Mouse (Mus musculus) adrenal gland, adult 18-20 months (tissue): ENCODE measurements around the gene Shbg. TPM values are rescaled to one million over a fixed set of nuclear protein-coding genes. Genes with fewer than 3 reads are reported as not detected.
"Not testable (repeated sequence)": the region's sequence is repeated elsewhere in the genome, so short reads cannot be mapped to it uniquely, and the experiment has no call there.

Source experiments
- DNase-seq, 2 experiments: peaks; one replicate each; pipeline ENCODE4 v3.0.0; 2021 to 2022; ENCODE audit warnings: low spot score in 2 of 2
- total RNA-seq, 2 experiments: library from RNA; stranded (reverse); gene quantifications; 1 replicate in 1 of 2; 2 replicates in 1 of 2; pipeline ENCODE4 v1.2.3; 2021

The Shbg gene
- total RNA-seq, 2 experiments from 2014 or later = not detected

- DNase-seq = peak; percentile 100
These were observed 14.8 kb upstream of the Shbg start, which contains the start of gene Fxr2 for GRCm38 (mm10) chr11:69632284-69633089. Gene Fxr2 (plus strand): TSS chr11:69632990.

- no peak for DNase-seq
These were observed 12.1 kb upstream of the Shbg start for GRCm38 (mm10) chr11:69629802-69630201.

GRCm38 (mm10) chr11:69628286-69628685 lies 10.6 kb upstream of the Shbg start:
- DNase-seq = peak; percentile 82 to 83

- not testable (repeated sequence) for DNase-seq
These were observed 6.6 kb upstream of the Shbg start for GRCm38 (mm10) chr11:69624339-69624738.

GRCm38 (mm10) chr11:69623006-69623405 lies 5.3 kb upstream of the Shbg start:
- no peak for DNase-seq

- DNase-seq = no peak
These were observed 4.7 kb upstream of the Shbg start for GRCm38 (mm10) chr11:69622406-69622805.

GRCm38 (mm10) chr11:69621571-69622268 lies 4.0 kb upstream of the Shbg start, which contains the start of gene Sat2:
Gene Sat2 (plus strand): TSS chr11:69622024.
- peak; percentile 43 to 55 for DNase-seq

- DNase-seq = no peak
These were observed 2.8 kb upstream of the Shbg start for GRCm38 (mm10) chr11:69620394-69621081.

- no peak for DNase-seq
These were observed 924 bp downstream of the Shbg start for GRCm38 (mm10) chr11:69616781-69617180.

- DNase-seq = not testable (repeated sequence)
These were observed 3.5 kb downstream of the Shbg start for GRCm38 (mm10) chr11:69614257-69614588.

- DNase-seq = peak; percentile 82 to 93
These were observed 4.0 kb downstream of the Shbg start for GRCm38 (mm10) chr11:69613553-69614256.

GRCm38 (mm10) chr11:69610899-69611298 lies 6.8 kb downstream of the Shbg start:
- DNase-seq = no peak

- no peak for DNase-seq
These were observed 8.3 kb downstream of the Shbg start for GRCm38 (mm10) chr11:69609416-69609815.

GRCm38 (mm10) chr11:69608525-69608924 lies 9.2 kb downstream of the Shbg start:
- DNase-seq = no peak

- DNase-seq = no peak
These were observed 10.9 kb downstream of the Shbg start for GRCm38 (mm10) chr11:69606832-69607231.

GRCm38 (mm10) chr11:69606491-69606795 lies 11.3 kb downstream of the Shbg start:
- DNase-seq = no peak

- peak; percentile 61 to 67 for DNase-seq
These were observed 11.8 kb downstream of the Shbg start, which contains the start of gene Atp1b2 for GRCm38 (mm10) chr11:69605726-69606490. Gene Atp1b2 (minus strand): TSS chr11:69605942.

- peak; percentile 33 to 37 for DNase-seq
These were observed 12.7 kb downstream of the Shbg start for GRCm38 (mm10) chr11:69604795-69605664.

- DNase-seq = no peak
These were observed 13.4 kb downstream of the Shbg start for GRCm38 (mm10) chr11:69604347-69604746.
